Comparison of ENCODE assay signal across 28 mouse cellular contexts in genomic region chr15:92132936-92133335, GRCm38 (mm10).
"Had no signal": no experiment of that assay in that cellular context is flagged by ENCODE, and none has a peak within 500 bp of the region (broad histone marks: within the 10 kb centered on the region; RNA-seq: fewer than 3 reads in every experiment).

No protein-coding gene starts in this region.

- H3K4me1 ChIP-seq: heart, embryonic 13.5 days; heart, embryonic 15.5 days; hindbrain, embryonic 15.5 days; kidney, embryonic 15.5 days; limb, embryonic 12.5 days; liver, embryonic 13.5 days; liver, embryonic 15.5 days had no signal

- H3K4me3 ChIP-seq: heart, adult 2 months; heart, embryonic 13.5 days; heart, embryonic 15.5 days; hindbrain, embryonic 13.5 days; hindbrain, embryonic 15.5 days; kidney, embryonic 15.5 days; left cerebral cortex, adult 2 months; limb, embryonic 10.5 days; limb, embryonic 12.5 days; liver, embryonic 13.5 days; liver, embryonic 15.5 days had no signal

- H3K9me3 ChIP-seq: heart, embryonic 13.5 days; heart, embryonic 15.5 days; hindbrain, embryonic 13.5 days; hindbrain, embryonic 15.5 days; kidney, embryonic 15.5 days; limb, embryonic 10.5 days; limb, embryonic 12.5 days; liver, embryonic 13.5 days; liver, embryonic 15.5 days had no signal

- H3K27ac ChIP-seq: heart, adult 2 months; heart, embryonic 13.5 days; heart, embryonic 15.5 days; hindbrain, embryonic 13.5 days; hindbrain, embryonic 15.5 days; hindbrain, postnatal 0 days; kidney, embryonic 15.5 days; kidney, postnatal 0 days; left cerebral cortex, adult 2 months; limb, embryonic 10.5 days; limb, embryonic 12.5 days; liver, embryonic 13.5 days; liver, embryonic 15.5 days had no signal

- H3K36me3 ChIP-seq: heart, embryonic 13.5 days; heart, embryonic 15.5 days; hindbrain, embryonic 13.5 days; hindbrain, embryonic 15.5 days; kidney, embryonic 15.5 days; limb, embryonic 10.5 days; limb, embryonic 12.5 days; liver, embryonic 13.5 days; liver, embryonic 15.5 days had no signal

- H3K4me2 ChIP-seq: heart, embryonic 11.5 days; heart, embryonic 13.5 days; heart, embryonic 15.5 days; hindbrain, embryonic 13.5 days; hindbrain, embryonic 15.5 days; kidney, embryonic 15.5 days; limb, embryonic 12.5 days; liver, embryonic 11.5 days; liver, embryonic 13.5 days; liver, embryonic 15.5 days had no signal

- H3K27me3 ChIP-seq: heart, embryonic 13.5 days; heart, embryonic 15.5 days; hindbrain, embryonic 13.5 days; hindbrain, embryonic 15.5 days; kidney, embryonic 15.5 days; limb, embryonic 12.5 days; liver, embryonic 13.5 days; liver, embryonic 15.5 days had no signal

- ATAC-seq: hindbrain, postnatal 0 days; intestine, embryonic 16.5 days had no signal

- DNase-seq: gastrocnemius, postnatal 14 days; gastrocnemius, postnatal 36 days; heart, adult 11 months; heart, adult 2 months; heart, postnatal 14 days; heart, postnatal 36 days; kidney, adult 11 months; kidney, adult 2 months; kidney, adult 9 months; kidney, postnatal 14 days; kidney, postnatal 36 days; layer of hippocampus, adult 9-11 months; liver; liver, embryonic 13.5 days had no signal

- H3K9ac ChIP-seq: heart, embryonic 13.5 days; heart, embryonic 15.5 days; hindbrain, embryonic 13.5 days; hindbrain, embryonic 15.5 days; kidney, embryonic 15.5 days; limb, embryonic 12.5 days; liver, embryonic 13.5 days; liver, embryonic 15.5 days had no signal
